Mouse (Mus musculus) hindbrain, embryonic 11.5 days (tissue): ENCODE data around the gene Ttbk1. TPM values are rescaled to one million over a fixed set of nuclear protein-coding genes. Genes with fewer than 3 reads are reported as not detected.

ENCODE experiments used
- ATAC-seq: fragments of 200-750 bp; cut with Nextera tagmentation; 2 replicates; pipeline ENCODE4 v1.8.0; 2017; ENCODE audit warnings: mild to moderate bottlenecking, moderate TSS enrichment, moderate library complexity; ENCODE audit not compliant: low FRiP score
- DNase-seq: peaks from one replicate; pipeline ENCODE4 v3.0.0-alpha.2; 2015; ENCODE audit warnings: low spot score
- H3K27ac ChIP-seq: fragments of 300-500 bp; sonication (generic); 2 replicates; pipeline ENCODE4 v1.5.1; 2014; ENCODE audit warnings: mild to moderate bottlenecking, low read depth, low read length
- H3K27me3 ChIP-seq: fragments of 300-500 bp; sonication (generic); 2 replicates; pipeline ENCODE4 v1.6.1; 2014; ENCODE audit warnings: mild to moderate bottlenecking, low read length, moderate library complexity, mixed read lengths; ENCODE audit not compliant: control insufficient read depth, insufficient read depth
- H3K36me3 ChIP-seq: fragments of 300-500 bp; sonication (generic); 2 replicates; pipeline ENCODE4 v1.6.1; 2014; ENCODE audit warnings: mild to moderate bottlenecking, low read length, moderate library complexity, mixed read lengths; ENCODE audit not compliant: control insufficient read depth, insufficient read depth
- H3K4me1 ChIP-seq: fragments of 300-500 bp; sonication (generic); replicated peaks from 2 replicates; pipeline ENCODE4 v1.6.1; 2014; ENCODE audit warnings: low read length, mixed read lengths; ENCODE audit not compliant: control insufficient read depth, insufficient read depth
- H3K4me2 ChIP-seq: fragments of 300-500 bp; sonication (generic); replicated peaks from 2 replicates; pipeline ENCODE4 v1.6.1; 2014; ENCODE audit warnings: mild to moderate bottlenecking, low read depth, low read length
- H3K4me3 ChIP-seq: fragments of 300-500 bp; sonication (generic); 2 replicates; pipeline ENCODE4 v1.5.1; 2014; ENCODE audit warnings: low read depth, low read length
- H3K9ac ChIP-seq: fragments of 300-500 bp; sonication (generic); 2 replicates; pipeline ENCODE4 v1.6.1; 2014; ENCODE audit warnings: low read depth, low read length
- H3K9me3 ChIP-seq: fragments of 300-500 bp; sonication (generic); 2 replicates; pipeline ENCODE4 v1.6.1; 2016; ENCODE audit warnings: low read length; ENCODE audit not compliant: control insufficient read depth
- WGBS: fragments of 180-500 bp; shearing (Covaris S2); extraction: QIAGEN DNeasy Blood & Tissue Kit; methylation state at CpG from one replicate; pipeline ENCODE4 v1.1.7; 2014; 5-methylcytosine and 5-hydroxymethylcytosine counted together
- polyA plus RNA-seq: library from polyadenylated mRNA; unstranded; fragments of >200 nt; fragmentation: Nextera tagmentation; extraction: Ambion mirVana; gene quantifications from 2 replicates; pipeline ENCODE4 v1.2.1, GENCODE M21; 2014

Ttbk1 gene
- polyA plus RNA-seq, 1 experiment from 2014 or later, result 2.3 TPM

DNA sequence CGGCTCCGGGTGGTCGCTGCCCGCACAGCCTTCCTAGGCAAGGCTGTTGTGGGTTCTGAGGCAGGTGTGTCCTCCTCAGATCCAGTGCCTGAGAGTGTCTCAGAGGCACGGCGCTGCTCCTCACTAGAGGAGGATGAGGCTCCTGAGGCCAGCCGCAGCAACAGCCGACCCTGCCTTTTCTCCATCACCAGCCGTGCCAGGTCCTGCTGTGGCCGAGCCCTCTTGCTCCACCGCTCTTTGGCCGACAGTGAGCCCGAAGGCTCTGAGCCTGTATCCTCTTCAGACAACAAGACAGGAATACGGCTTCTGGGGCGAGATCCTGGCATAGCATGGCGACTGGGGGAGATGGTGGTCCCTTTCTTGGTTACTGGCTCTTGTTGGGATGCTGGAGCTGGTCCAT is 41.2 kb downstream of the Ttbk1 start:
- 87% methylated on average over 16 of the region's 16 CpGs for WGBS
- H3K27me3 ChIP-seq, result peaks cover 28% of the 10 kb centered on the region
- no peak overlapping the region for H3K9ac ChIP-seq
- DNase-seq, result no peak
- no peak overlapping the region for H3K4me3 ChIP-seq
- no peak overlapping the region for H3K27ac ChIP-seq
- no peaks in the 10 kb centered on the region for H3K9me3 ChIP-seq
- H3K36me3 ChIP-seq, result no peaks in the 10 kb centered on the region
- ATAC-seq, result no peak
- peaks cover 7% of the 10 kb centered on the region for H3K4me1 ChIP-seq
- H3K4me2 ChIP-seq, result no peak overlapping the region

DNA sequence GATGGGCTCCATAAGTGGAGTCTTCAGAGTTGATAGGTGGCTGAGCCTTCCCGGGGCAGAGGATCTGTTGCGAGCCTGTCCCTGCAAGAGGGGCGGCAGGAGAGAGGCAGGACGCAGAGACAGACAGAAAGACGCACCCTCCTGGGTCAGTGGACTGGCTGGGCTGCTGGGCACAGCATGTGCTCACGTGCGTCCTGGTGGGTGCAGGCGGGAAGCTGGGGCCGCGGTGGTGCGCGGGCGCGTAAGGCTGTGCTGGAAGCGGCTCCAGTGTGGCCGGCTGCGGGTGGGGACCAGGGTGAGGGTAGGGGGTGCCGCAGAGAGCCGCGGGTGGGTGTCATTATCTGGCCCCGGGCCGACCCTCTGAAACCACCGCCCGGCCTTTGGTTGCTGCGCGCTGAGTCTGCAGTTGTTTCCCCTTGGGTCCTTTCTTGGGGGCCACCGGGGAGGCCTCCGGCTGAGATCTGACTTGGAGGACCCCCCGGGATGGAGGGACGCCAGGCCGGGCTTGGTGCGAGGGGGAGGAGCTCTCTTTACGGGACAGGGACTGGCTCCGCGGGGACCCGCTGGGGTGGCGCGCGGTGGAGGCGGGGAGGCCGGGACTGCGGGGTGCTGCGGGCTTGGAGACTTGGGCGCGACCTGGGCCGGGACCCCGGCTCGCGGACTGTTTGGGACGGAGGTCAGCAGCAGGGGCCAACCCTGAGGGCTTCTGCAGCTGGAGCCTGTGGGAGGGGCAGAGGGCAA is 42.5 kb downstream of the Ttbk1 start:
- WGBS, result 3% methylated on average over 45 of the region's 50 CpGs
- DNase-seq, result no peak
- Histone ChIP-seq H3K36me3 (no peaks in the 10 kb centered on the region), H3K27me3 (peaks cover 28% of the 10 kb centered on the region), H3K4me2 (peak overlapping the region; percentile 44), H3K4me3 (peak overlapping the region; percentile 22; the same call in 1 of the 2 replicates), H3K4me1 (peaks cover 7% of the 10 kb centered on the region), H3K27ac (no peak overlapping the region), H3K9me3 (no peaks in the 10 kb centered on the region), H3K9ac (0 out of 2 replicates have a peak overlapping the region, but pooled peaks have one; percentile 11)
- no peak for ATAC-seq

- no peak overlapping the region for H3K9ac ChIP-seq
- no peaks in the 10 kb centered on the region for H3K36me3 ChIP-seq
- H3K27ac ChIP-seq, result no peak overlapping the region
- H3K9me3 ChIP-seq, result no peaks in the 10 kb centered on the region
- WGBS, result 92% methylated on average over 10 of the region's 10 CpGs
- H3K4me3 ChIP-seq, result no peak overlapping the region
- no peak overlapping the region for H3K4me2 ChIP-seq
- ATAC-seq (no peak), DNase-seq (no peak)
- peaks cover 15% of the 10 kb centered on the region for H3K27me3 ChIP-seq
- H3K4me1 ChIP-seq, result peaks cover 3% of the 10 kb centered on the region; the same call in 1 of the 2 replicates
Observed at GRCm38 (mm10) chr17:46439176-46439575, 48.3 kb downstream of the Ttbk1 start.

DNA sequence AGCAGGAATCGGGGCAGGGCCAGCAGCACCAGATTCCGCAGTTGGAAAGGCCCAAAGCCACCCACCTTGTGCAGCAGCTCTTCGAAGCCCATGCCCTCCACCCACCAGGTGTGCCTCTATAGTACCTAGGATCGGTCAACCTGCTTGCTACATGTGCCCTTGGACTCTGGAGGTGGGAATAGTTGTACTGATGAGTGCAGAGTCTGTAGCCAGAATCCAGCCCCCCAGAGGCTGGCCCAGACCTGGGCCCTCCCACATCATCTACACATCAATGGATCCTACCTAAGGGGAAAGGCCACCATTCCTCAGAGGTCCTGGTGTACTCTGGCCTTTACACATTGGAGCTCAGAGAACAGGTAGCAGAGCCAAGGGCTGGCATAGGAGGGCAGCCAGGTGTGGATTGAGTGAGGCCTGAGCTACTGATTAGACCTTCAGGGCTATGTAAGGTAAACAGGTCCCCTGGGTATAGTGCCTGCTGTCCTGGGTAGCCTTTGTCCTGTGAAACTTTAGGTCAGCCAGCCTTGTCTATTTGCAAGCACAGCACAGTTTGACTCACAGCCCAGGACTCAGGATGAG is 49.1 kb downstream of the Ttbk1 start, which contains the start of gene Slc22a7:
TSS of gene Slc22a7 (minus strand) at position 160 of the 576 bp plus-strand sequence.
- ATAC-seq, result no peak
- 80% methylated on average over 4 of the region's 4 CpGs for WGBS
- Histone ChIP-seq H3K9me3 (no peaks in the 10 kb centered on the region), H3K4me2 (no peak within 1 kb of the TSS), H3K4me1 (peaks cover 3% of the 10 kb centered on the region; the same call in 1 of the 2 replicates), H3K9ac (peak within 1 kb of the TSS; percentile 37; the same call in 1 of the 2 replicates), H3K27ac (no peak within 1 kb of the TSS), H3K36me3 (no peaks in the 10 kb centered on the region), H3K27me3 (peaks cover 10% of the 10 kb centered on the region; the same call in 1 of the 2 replicates), H3K4me3 (no peak within 1 kb of the TSS)
- DNase-seq, result no peak

DNA sequence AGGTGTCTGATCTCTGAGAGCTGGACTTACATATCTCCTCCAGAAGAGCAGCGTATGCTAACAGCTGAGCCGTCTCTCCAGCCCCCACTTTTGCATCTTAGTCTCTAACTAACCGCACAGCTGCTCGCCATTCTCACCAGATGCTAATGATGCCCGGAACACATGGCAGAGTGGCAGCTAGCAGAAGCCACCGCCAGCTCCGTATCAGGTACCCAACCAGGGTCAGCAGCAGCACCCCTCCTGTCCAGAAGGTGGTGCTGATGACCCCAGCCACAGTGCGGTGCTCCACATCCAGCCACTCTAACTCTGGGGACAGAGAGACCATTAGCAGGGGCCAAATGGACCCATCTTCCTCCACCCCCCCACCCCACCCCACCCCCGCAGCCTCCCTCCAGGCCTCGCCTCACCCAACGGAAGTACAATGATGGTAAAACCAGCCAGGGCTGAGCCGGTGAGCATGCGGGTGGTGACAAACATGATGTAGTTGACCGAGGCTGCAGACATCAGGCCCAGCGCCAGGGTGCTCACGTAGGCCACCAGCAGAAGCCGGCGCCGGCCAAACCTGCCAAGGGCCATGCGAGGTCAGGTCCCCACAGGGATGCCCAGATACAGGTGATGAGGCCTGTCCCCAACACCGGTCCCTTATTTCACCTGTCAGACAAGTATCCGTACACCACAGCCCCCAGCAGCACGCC is 50.7 kb downstream of the Ttbk1 start:
- ATAC-seq (peak; percentile 74), DNase-seq (peak; percentile 61)
- 0 out of 2 replicates have a peak, but pooled peaks cover 2% of the 10 kb centered on the region for H3K27me3 ChIP-seq
- no peaks in the 10 kb centered on the region for H3K36me3 ChIP-seq
- H3K9ac ChIP-seq, result no peak overlapping the region; the same call in 1 of the 2 replicates
- H3K27ac ChIP-seq, result no peak overlapping the region
- H3K9me3 ChIP-seq, result no peaks in the 10 kb centered on the region
- WGBS, result 24% methylated on average over 23 of the region's 23 CpGs
- no peaks in the 10 kb centered on the region for H3K4me1 ChIP-seq
- H3K4me2 ChIP-seq, result no peak overlapping the region; the same call in 1 of the 2 replicates
- H3K4me3 ChIP-seq, result no peak overlapping the region

GRCm38 (mm10) chr17:46433627-46434026 is 53.8 kb downstream of the Ttbk1 start:
- ATAC-seq, result peak; percentile 58
- H3K27me3 ChIP-seq, result 0 out of 2 replicates have a peak, but pooled peaks cover 2% of the 10 kb centered on the region
- no peak overlapping the region for H3K9ac ChIP-seq

GRCm38 (mm10) chr17:46428761-46429414 is 58.6 kb downstream of the Ttbk1 start, which contains the start of gene Crip3:
Gene Crip3, plus strand, starts transcription at chr17:46428926.
- DNase-seq, result peak; percentile 38
- no peaks in the 10 kb centered on the region for H3K4me1 ChIP-seq
- 13% methylated on average over 17 of the region's 18 CpGs for WGBS
- H3K27ac ChIP-seq, result no peak within 1 kb of the TSS
- H3K27me3 ChIP-seq, result no peaks in the 10 kb centered on the region
- H3K36me3 ChIP-seq, result no peaks in the 10 kb centered on the region
- no peak within 1 kb of the TSS for H3K4me3 ChIP-seq
- H3K4me2 ChIP-seq, result peak within 1 kb of the TSS; percentile 21; the same call in 1 of the 2 replicates
- H3K9ac ChIP-seq, result no peak within 1 kb of the TSS
- no peak for ATAC-seq
- H3K9me3 ChIP-seq, result no peaks in the 10 kb centered on the region

More at GRCm38 (mm10) chr17:46433627-46434026, 53.8 kb downstream of the Ttbk1 start:
- WGBS, result 5% methylated on average over 17 of the region's 17 CpGs
- no peak for DNase-seq
- H3K27ac ChIP-seq, result no peak overlapping the region
- peak overlapping the region; percentile 18 for H3K4me2 ChIP-seq
- no peaks in the 10 kb centered on the region for H3K4me1 ChIP-seq
- H3K4me3 ChIP-seq, result no peak overlapping the region
- H3K9me3 ChIP-seq, result no peaks in the 10 kb centered on the region
- H3K36me3 ChIP-seq, result no peaks in the 10 kb centered on the region

DNA sequence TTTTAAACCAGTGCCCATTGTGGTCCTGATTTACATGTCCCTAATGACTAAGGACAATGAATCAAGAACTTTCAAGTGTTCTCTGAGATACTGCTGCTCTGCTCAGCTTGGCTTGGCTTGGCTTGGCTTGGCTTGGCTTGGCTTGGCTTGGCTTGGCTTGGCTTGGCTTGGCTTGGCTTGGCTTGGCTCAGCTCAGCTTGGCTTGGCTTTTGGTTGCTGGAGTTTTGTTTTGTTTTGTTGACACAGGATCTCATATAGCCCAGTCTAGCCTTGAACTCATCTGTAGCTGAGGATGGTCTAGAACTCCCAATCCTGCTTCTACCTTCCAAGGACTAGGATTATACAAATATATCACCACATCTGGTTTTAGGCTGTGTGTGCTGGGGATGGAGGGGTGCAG is 61.0 kb downstream of the Ttbk1 start:
- ATAC-seq (no peak), DNase-seq (no peak)
- no peaks in the 10 kb centered on the region for H3K36me3 ChIP-seq
- H3K4me1 ChIP-seq, result no peaks in the 10 kb centered on the region
- H3K9ac ChIP-seq, result no peak overlapping the region
- no peaks in the 10 kb centered on the region for H3K9me3 ChIP-seq
- H3K4me2 ChIP-seq, result no peak overlapping the region
- H3K27ac ChIP-seq, result no peak overlapping the region
- H3K27me3 ChIP-seq, result no peaks in the 10 kb centered on the region
- H3K4me3 ChIP-seq, result no peak overlapping the region
